Mouse (Mus musculus): Measurements from ENCODE around the gene Shpk.

GRCm38 (mm10) chr11:73230081-73230480 lies 30.8 kb downstream of the Shpk start:
- TF ChIP-seq E2F4 (IDR thresholded peaks at IDR 0.05; ENCODE audit: insufficient read depth): no peak
- TF ChIP-seq POLR2A (IDR thresholded peaks at IDR 0.05; ENCODE audit: insufficient read length, low read depth): no peak
